Mouse (Mus musculus) urinary bladder, postnatal 25 days (tissue): Measurements from ENCODE around the gene Tacc2.

Source experiments
- DNase-seq: peaks from one replicate; pipeline ENCODE4 v3.0.0; 2022; ENCODE audit warnings: low spot score

The Tacc2 gene

GRCm38 (mm10) chr7:130690869-130691268, 113.6 kb downstream of the Tacc2 start:
- no peak for DNase-seq

- DNase-seq, result no peak
These were observed 114.7 kb downstream of the Tacc2 start for GRCm38 (mm10) chr7:130691931-130692330.

- DNase-seq, result peak; percentile 33
These were observed 115.2 kb downstream of the Tacc2 start for GRCm38 (mm10) chr7:130692392-130692942.

DNA sequence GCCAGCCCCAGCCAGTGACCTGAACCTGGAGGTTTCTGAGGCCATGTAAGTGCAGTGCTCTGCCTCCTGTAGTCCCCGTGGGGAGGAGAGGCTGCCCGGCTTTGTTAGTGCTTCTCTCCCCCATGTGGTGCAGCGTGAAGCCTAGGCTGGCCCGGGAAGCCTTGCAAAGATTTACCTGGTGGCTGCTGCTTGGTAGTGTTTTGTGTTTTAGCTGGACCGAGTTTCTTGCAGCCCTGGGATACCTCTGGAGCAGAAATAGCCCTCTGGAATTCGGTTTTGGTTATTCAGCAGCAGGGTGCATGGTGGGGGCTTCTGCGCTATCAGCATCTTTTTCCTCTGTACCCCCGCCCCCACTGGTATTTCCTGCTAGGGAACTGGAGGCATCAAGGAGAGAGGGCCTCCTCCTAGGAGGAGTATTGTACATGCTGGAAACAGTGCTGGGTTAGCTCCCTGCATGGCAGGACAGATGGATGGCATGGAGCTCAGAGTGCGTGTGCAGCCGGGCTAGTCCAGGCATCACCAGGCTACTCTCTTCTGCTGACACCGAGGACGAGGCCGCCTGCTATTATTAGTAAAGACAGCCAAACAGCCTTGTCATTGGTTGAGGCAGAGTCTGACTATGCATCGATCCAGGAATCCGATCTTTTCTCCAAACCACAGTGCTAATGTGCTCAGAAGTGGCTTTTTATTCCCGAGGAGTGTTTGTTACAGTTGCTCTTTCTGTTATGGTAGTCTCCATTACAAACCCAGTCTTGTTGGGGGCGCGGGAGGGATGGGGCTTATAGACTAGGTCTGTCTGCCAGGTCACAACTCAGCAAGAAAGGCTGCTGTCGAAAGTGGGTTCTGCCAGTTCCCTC, 115.9 kb downstream of the Tacc2 start:
- no peak for DNase-seq

DNA sequence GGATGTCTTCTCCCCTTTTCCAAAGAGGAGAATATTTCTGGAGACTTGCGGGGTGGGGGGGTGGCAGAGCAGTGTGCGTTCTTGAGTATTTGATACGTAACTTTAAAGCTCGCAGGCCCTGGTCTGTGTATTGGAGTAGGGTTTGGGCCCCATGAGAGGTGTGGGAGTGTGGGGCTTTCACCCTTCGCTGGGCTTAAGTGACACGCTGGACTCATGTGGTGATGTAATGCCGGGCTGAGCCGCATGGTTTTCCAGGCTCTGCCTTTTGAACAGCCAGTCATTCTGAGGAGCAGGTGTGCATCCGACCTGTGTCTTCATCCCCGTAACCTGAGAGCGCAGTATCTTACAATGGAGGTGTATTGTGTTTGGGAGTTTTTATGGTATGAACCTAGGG, 116.6 kb downstream of the Tacc2 start:
- DNase-seq, result no peak

- no peak for DNase-seq
These were observed 118.6 kb downstream of the Tacc2 start for GRCm38 (mm10) chr7:130695669-130696338.

DNA sequence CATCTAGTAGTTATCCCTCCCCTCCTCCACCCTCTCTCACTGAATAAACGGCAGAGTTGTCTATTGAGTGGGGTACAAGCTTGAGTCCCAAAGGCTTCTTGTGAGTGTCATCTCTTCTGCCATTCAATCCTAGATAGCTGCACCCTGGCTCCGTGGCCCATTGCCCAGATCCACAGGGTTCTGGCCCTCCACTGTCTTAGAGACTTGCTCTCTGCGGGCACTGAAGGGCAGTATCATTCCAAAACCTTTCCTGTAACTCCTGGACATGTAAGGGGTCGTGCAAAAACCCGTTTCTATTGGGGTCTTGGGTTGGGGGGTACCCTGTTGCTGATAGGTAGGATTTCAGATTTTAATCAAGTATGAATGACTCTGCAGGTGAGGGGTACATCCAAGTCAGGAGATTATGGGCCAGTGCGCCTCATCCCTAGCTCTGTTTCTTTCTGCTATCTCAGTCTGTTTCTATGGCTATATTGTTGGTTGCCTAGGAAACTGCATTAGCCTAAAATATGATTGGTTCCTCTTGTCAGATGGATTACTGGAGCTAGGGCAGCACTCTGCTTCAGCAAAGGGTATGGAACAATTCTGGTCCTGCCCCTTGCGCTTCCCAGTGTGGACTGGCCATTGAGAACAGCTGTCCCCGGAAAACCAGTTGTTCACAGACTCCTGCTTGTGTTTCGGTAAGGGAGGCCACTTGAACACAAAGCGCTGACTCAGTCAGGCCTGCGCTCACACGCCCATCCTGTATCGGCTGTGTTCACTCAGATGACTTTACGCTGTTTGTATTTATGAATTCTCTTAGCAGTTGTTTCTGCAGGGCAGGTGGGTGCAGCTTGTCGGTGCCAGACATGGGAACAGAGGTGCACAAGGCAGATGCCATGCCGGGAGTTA, 119.4 kb downstream of the Tacc2 start:
- DNase-seq, result peak; percentile 30

GRCm38 (mm10) chr7:130698480-130698879, 121.2 kb downstream of the Tacc2 start:
- DNase-seq, result no peak

- no peak for DNase-seq
These were observed 124.1 kb downstream of the Tacc2 start for GRCm38 (mm10) chr7:130701336-130701735.

- no peak for DNase-seq
These were observed 128.0 kb downstream of the Tacc2 start for GRCm38 (mm10) chr7:130705230-130705629.

DNA sequence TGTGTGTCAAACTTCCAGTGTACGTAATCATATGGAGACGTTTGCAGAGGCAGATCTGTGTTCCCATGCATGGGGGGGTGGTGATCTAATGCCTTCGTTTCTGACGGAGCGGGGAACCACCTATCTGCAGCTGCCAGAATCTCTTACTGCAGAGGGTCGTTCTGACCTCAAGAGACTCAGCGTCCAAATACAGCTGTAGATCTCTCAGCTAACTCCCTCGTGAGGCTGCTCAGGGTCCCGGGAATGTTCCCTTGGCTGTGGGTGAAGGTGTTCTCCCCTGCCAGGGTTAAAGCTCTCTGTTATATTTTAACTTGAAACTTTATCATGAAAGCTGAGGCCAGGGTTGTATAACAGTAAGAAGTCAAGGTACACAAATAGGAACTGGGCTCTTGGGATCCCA, 131.7 kb downstream of the Tacc2 start:
- DNase-seq, result no peak

GRCm38 (mm10) chr7:130709372-130710274, 132.4 kb downstream of the Tacc2 start:
- DNase-seq, result no peak

- DNase-seq, result no peak
These were observed 134.6 kb downstream of the Tacc2 start for GRCm38 (mm10) chr7:130711851-130712250.

GRCm38 (mm10) chr7:130713319-130713718, 136.1 kb downstream of the Tacc2 start:
- DNase-seq, result no peak

GRCm38 (mm10) chr7:130715467-130715866, 138.2 kb downstream of the Tacc2 start:
- DNase-seq, result no peak

- DNase-seq, result no peak
These were observed 139.1 kb downstream of the Tacc2 start for GRCm38 (mm10) chr7:130716341-130716740.

DNA sequence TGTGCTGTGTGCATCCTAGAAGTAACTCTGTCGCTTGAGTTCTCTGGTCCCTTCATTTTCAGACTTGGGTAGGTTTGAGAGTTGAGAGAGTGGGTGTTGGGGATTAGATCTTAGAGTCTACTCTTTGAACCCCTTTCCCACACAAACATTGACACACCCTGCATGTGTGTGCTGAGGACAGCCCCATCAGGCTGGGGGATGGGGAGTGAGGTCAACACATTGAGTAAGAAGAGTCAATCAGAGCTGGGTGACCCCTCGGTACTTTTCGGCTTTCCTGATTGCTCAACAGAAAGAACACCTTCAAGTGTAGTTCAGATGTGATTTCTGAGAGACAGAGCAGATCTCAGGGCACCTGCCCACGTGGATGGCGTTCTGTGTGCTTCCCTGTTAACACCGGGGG, 139.8 kb downstream of the Tacc2 start:
- no peak for DNase-seq

GRCm38 (mm10) chr7:130719931-130720598, 142.8 kb downstream of the Tacc2 start:
- DNase-seq, result no peak

GRCm38 (mm10) chr7:130720646-130721335, 143.6 kb downstream of the Tacc2 start:
- no peak for DNase-seq

- no peak for DNase-seq
These were observed 148.9 kb downstream of the Tacc2 start for GRCm38 (mm10) chr7:130726185-130726584.
